Mouse (Mus musculus) ES-Bruce4 (cell line): ENCODE data around the gene Vps11. TPM values are rescaled to one million over a fixed set of nuclear protein-coding genes. Genes with fewer than 3 reads are reported as not detected.
"Not testable (repeated sequence)": the region's sequence is repeated elsewhere in the genome, so short reads cannot be mapped to it uniquely, and the experiment has no call there.

Experiments used
- H3K27ac ChIP-seq: 2 replicates; pipeline ENCODE4 v1.5.1; 2012; ENCODE audit warnings: low read length, inconsistent platforms; ENCODE audit not compliant: insufficient read depth
- H3K27me3 ChIP-seq: 2 replicates; pipeline ENCODE4 v1.6.1; 2012; ENCODE audit warnings: mild to moderate bottlenecking, low read length, inconsistent platforms; ENCODE audit not compliant: control insufficient read depth, poor library complexity, insufficient read depth, severe bottlenecking
- H3K36me3 ChIP-seq: 2 replicates; pipeline ENCODE4 v1.6.1; 2012; ENCODE audit warnings: inconsistent platforms, mild to moderate bottlenecking, low read length, moderate library complexity; ENCODE audit not compliant: control insufficient read depth, poor library complexity, insufficient read depth, severe bottlenecking
- H3K4me1 ChIP-seq: one replicate; pipeline ENCODE4 v1.8.1; 2011; ENCODE audit warnings: low read length; ENCODE audit not compliant: control insufficient read depth, insufficient read depth
- H3K4me3 ChIP-seq: 2 replicates; pipeline ENCODE4 v1.5.1; 2011; ENCODE audit warnings: low read depth, mild to moderate bottlenecking, low read length
- H3K9ac ChIP-seq: 2 replicates; pipeline ENCODE4 v1.6.1; 2012; ENCODE audit warnings: low read depth, mild to moderate bottlenecking, inconsistent platforms; ENCODE audit not compliant: poor library complexity, severe bottlenecking
- H3K9me3 ChIP-seq: replicated peaks from 2 replicates; pipeline ENCODE4 v1.6.1; 2012; ENCODE audit warnings: mild to moderate bottlenecking, low read length, inconsistent platforms; ENCODE audit not compliant: control insufficient read depth, poor library complexity, insufficient read depth, severe bottlenecking
- CTCF ChIP-seq: IDR thresholded peaks from one replicate; pipeline ENCODE4 v1.8.1; 2011; ENCODE audit warnings: low read depth, low read length
- EP300 ChIP-seq: IDR thresholded peaks from 2 replicates; pipeline ENCODE4 v1.6.1; 2011; ENCODE audit warnings: low read depth, low read length; ENCODE audit not compliant: insufficient read depth
- POLR2A ChIP-seq: IDR thresholded peaks from one replicate; pipeline ENCODE4 v1.8.1; 2011; ENCODE audit warnings: low read length; ENCODE audit not compliant: insufficient read depth
- polyA plus RNA-seq: library from polyadenylated mRNA; stranded (reverse); fragments of >200 nt; gene quantifications from 2 replicates; pipeline ENCODE4 v1.2.4, GENCODE M21; 2011; ENCODE audit warnings: low read depth; ENCODE audit not compliant: missing spikeins, insufficient read depth, insufficient read length

Vps11 gene
- polyA plus RNA-seq, 1 experiment: 26.7 TPM

- no peak for TF ChIP-seq CTCF
- TF ChIP-seq POLR2A: peak; percentile 79
- TF ChIP-seq EP300: 0 out of 2 replicates have a peak, but pooled peaks have one; percentile 40
- H3K4me3 ChIP-seq: peak within 1 kb of the TSS; percentile 92
Observed at GRCm38 (mm10) chr9:44379054-44379834, 17.8 kb upstream of the Vps11 start, which contains the start of gene Hyou1. TSS of gene Hyou1 (plus strand) at chr9:44379490.

GRCm38 (mm10) chr9:44378153-44378730 lies 16.8 kb upstream of the Vps11 start:
- Histone ChIP-seq H3K4me1 (peaks cover 2% of the 10 kb centered on the region), H3K4me3 (peak overlapping the region; percentile 92), H3K27ac (no peak overlapping the region), H3K9ac (peak overlapping the region; percentile 92), H3K9me3 (peaks cover 5% of the 10 kb centered on the region), H3K27me3 (no peaks in the 10 kb centered on the region), H3K36me3 (peaks cover 21% of the 10 kb centered on the region)
- TF ChIP-seq POLR2A: no peak
- TF ChIP-seq EP300: no peak
- no peak for TF ChIP-seq CTCF

More at GRCm38 (mm10) chr9:44379054-44379834, 17.8 kb upstream of the Vps11 start, which contains the start of gene Hyou1:
- Histone ChIP-seq H3K36me3 (peaks cover 27% of the 10 kb centered on the region), H3K27me3 (no peaks in the 10 kb centered on the region), H3K9ac (peak within 1 kb of the TSS; percentile 92), H3K27ac (peak within 1 kb of the TSS; percentile 79), H3K9me3 (peaks cover 5% of the 10 kb centered on the region), H3K4me1 (peaks cover 2% of the 10 kb centered on the region)

DNA sequence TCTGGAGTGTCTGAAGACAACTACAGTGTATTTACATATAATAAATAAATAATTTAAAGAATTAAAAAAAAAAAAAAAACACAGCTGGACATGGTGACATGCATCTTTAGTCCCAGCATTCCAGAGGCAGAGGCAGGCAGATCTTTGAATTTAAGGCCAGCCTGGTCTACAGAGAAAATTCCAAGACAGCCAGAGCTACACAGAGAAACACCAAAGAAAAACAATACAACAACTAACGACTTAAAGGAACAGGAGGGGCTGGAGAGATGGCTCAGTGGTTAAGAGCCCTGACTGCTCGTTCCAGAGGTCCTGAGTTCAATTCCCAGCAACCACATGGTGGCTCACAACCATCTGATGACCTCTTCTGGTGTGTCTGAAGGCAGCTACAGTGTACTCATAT lies 15.9 kb upstream of the Vps11 start:
- H3K4me3 ChIP-seq, H3K27me3 ChIP-seq, H3K4me1 ChIP-seq, H3K9me3 ChIP-seq, H3K9ac ChIP-seq, H3K27ac ChIP-seq: not testable (repeated sequence)
- peaks cover 12% of the 10 kb centered on the region for H3K36me3 ChIP-seq

- Histone ChIP-seq H3K27ac (0 out of 2 replicates have a peak overlapping the region, but pooled peaks have one; percentile 21), H3K9me3 (peaks cover 8% of the 10 kb centered on the region), H3K4me3 (no peak overlapping the region), H3K36me3 (no peaks in the 10 kb centered on the region), H3K4me1 (peaks cover 2% of the 10 kb centered on the region), H3K27me3 (no peaks in the 10 kb centered on the region), H3K9ac (no peak overlapping the region)
- TF ChIP-seq CTCF: no peak
- no peak for TF ChIP-seq EP300
- TF ChIP-seq POLR2A: no peak
Observed at GRCm38 (mm10) chr9:44376141-44376540, 14.7 kb upstream of the Vps11 start.

DNA sequence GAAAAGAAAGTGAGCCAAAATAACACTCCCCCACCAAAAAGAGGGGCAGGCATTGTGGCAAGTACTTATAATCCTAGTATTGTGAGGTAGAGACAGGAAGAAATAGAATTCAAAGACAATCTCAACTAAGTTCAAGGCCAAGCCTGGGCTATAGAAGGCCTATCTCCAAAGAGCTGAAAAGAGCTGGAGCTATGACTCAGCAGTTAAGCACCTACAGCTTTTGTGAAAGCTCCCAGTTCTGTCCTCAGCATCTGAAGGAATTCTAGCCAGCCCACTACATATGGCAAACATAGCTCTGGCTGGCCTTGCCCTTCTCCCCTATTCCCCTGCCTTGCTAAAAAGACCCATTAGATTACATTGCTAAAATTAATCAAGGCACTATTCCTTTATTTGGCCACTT lies 11.9 kb upstream of the Vps11 start:
- no peak overlapping the region for H3K9ac ChIP-seq
- H3K9me3 ChIP-seq: peaks cover 8% of the 10 kb centered on the region
- H3K36me3 ChIP-seq: no peaks in the 10 kb centered on the region
- no peak for TF ChIP-seq POLR2A
- no peak for TF ChIP-seq EP300
- no peak for TF ChIP-seq CTCF
- H3K27ac ChIP-seq: peak overlapping the region; percentile 74
- H3K4me1 ChIP-seq: no peaks in the 10 kb centered on the region
- no peaks in the 10 kb centered on the region for H3K27me3 ChIP-seq
- H3K4me3 ChIP-seq: no peak overlapping the region

DNA sequence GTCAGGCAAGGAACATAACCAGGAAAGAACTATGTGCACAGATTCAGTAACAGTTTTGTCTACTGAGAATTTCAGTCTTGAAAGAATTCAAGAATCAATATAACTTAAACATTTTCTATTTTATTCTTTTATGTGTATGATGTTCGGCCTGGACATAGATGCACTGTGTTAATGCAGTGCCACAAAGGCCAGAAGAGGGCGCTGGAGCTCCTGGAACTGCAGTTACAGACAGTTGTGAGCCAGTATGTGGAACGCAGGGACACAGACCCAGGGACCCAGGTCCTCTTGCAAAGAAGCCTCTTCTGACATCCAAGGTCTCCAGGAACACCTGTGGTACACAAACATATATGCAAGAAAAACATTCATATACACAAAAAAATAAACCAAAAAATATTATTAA lies 3.0 kb upstream of the Vps11 start:
- no peaks in the 10 kb centered on the region for H3K4me1 ChIP-seq
- no peaks in the 10 kb centered on the region for H3K9me3 ChIP-seq
- H3K9ac ChIP-seq: no peak overlapping the region
- H3K36me3 ChIP-seq: peaks cover 3% of the 10 kb centered on the region; the same call in 1 of the 2 replicates
- H3K27ac ChIP-seq: no peak overlapping the region
- H3K27me3 ChIP-seq: no peaks in the 10 kb centered on the region
- no peak overlapping the region for H3K4me3 ChIP-seq
- TF ChIP-seq CTCF (peak; percentile 83), EP300 (no peak)

- H3K9me3 ChIP-seq, H3K4me3 ChIP-seq, H3K9ac ChIP-seq, H3K27ac ChIP-seq, H3K27me3 ChIP-seq, H3K4me1 ChIP-seq: not testable (repeated sequence)
- H3K36me3 ChIP-seq: peaks cover 14% of the 10 kb centered on the region
Observed at GRCm38 (mm10) chr9:44361931-44362330, 461 bp upstream of the Vps11 start.
